Mouse (Mus musculus) neural tube, embryonic 13.5 days (tissue): ENCODE measurements around the gene Rpl10. TPM values are rescaled to one million over a fixed set of nuclear protein-coding genes. Genes with fewer than 3 reads are reported as not detected.

Experiments used
- ATAC-seq: fragments of 200-750 bp; cut with Nextera tagmentation; 2 replicates; pipeline ENCODE4 v1.8.0; 2017; ENCODE audit warnings: low read depth, mild to moderate bottlenecking, moderate TSS enrichment, moderate library complexity
- H3K27ac ChIP-seq: fragments of 300-500 bp; sonication (generic); replicated peaks from 2 replicates; pipeline ENCODE4 v1.5.1; 2015; ENCODE audit warnings: moderate library complexity, mild to moderate bottlenecking, inconsistent platforms
- H3K27me3 ChIP-seq: fragments of 300-500 bp; sonication (generic); 2 replicates; pipeline ENCODE4 v1.6.1; 2015; ENCODE audit warnings: mild to moderate bottlenecking, inconsistent platforms
- H3K36me3 ChIP-seq: fragments of 300-500 bp; sonication (generic); 2 replicates; pipeline ENCODE4 v1.6.1; 2015; ENCODE audit warnings: mild to moderate bottlenecking, inconsistent platforms
- H3K4me1 ChIP-seq: fragments of 300-500 bp; sonication (generic); replicated peaks from 2 replicates; pipeline ENCODE4 v1.6.1; 2015; ENCODE audit warnings: inconsistent platforms
- H3K4me2 ChIP-seq: fragments of 300-500 bp; sonication (generic); 2 replicates; pipeline ENCODE4 v1.6.1; 2015; ENCODE audit warnings: inconsistent platforms, mild to moderate bottlenecking, moderate library complexity
- H3K4me3 ChIP-seq: fragments of 300-500 bp; sonication (generic); 2 replicates; pipeline ENCODE4 v1.5.1; 2015; ENCODE audit warnings: mild to moderate bottlenecking, inconsistent platforms
- H3K9ac ChIP-seq: fragments of 300-500 bp; sonication (generic); 2 replicates; pipeline ENCODE4 v1.6.1; 2015; ENCODE audit warnings: moderate library complexity, mild to moderate bottlenecking, inconsistent platforms
- H3K9me3 ChIP-seq: fragments of 300-500 bp; sonication (generic); 2 replicates; pipeline ENCODE4 v1.6.1; 2016; ENCODE audit warnings: inconsistent platforms
- WGBS: fragments of 180-500 bp; shearing (Covaris S2); methylation state at CpG from one replicate; pipeline ENCODE4 v1.1.7; 2015; 5-methylcytosine and 5-hydroxymethylcytosine counted together
- polyA plus RNA-seq: library from polyadenylated mRNA; unstranded; fragments of >200 nt; fragmentation: Nextera tagmentation; extraction: Ambion mirVana; gene quantifications from 2 replicates; pipeline ENCODE4 v1.2.1, GENCODE M21; 2015

Gene Rpl10
- polyA plus RNA-seq, 1 experiment from 2014 or later, result 609 TPM

DNA sequence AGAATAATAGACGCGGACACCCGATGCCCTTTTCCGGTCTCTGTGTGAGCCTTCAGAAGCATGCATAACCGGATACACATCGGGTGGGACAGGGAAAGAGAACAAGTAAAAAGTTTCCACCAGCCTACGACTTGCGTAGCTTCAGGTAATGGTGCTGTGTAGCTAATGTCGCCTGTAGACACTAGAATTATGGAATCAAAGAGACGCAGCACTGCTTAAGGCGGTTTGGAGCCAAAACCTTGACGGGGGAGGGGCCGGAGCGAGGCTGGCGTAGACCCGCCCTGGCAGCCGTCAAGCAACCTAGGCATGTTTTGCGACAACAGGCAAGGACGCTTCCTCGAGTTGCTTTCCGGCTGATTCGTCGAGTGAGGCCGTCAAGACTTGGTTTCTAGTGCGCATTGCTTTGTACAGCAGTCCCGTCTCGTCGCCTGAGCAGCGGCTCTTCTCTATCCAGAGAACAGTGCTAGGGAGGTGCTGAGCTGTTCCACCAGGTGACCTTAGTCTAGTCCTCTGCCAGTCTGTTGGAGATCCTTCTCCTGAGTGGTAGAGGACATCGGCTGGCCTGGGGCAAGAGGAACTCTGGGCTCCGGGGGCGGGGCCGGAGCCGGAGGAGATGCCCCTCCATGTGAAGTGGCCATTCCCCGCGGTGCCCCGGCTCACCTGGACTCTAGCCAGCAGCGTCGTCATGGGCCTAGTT, 11.9 kb downstream of the Rpl10 start:
- Histone ChIP-seq H3K9me3 (no peaks in the 10 kb centered on the region), H3K4me1 (peaks cover 21% of the 10 kb centered on the region), H3K27ac (peak overlapping the region; percentile 89), H3K27me3 (no peaks in the 10 kb centered on the region), H3K4me3 (peak overlapping the region; percentile 58), H3K4me2 (peak overlapping the region; percentile 74), H3K36me3 (no peaks in the 10 kb centered on the region), H3K9ac (peak overlapping the region; percentile 83)
- 20% methylated on average over 39 of the region's 39 CpGs for WGBS
- peak; percentile 89 for ATAC-seq

DNA sequence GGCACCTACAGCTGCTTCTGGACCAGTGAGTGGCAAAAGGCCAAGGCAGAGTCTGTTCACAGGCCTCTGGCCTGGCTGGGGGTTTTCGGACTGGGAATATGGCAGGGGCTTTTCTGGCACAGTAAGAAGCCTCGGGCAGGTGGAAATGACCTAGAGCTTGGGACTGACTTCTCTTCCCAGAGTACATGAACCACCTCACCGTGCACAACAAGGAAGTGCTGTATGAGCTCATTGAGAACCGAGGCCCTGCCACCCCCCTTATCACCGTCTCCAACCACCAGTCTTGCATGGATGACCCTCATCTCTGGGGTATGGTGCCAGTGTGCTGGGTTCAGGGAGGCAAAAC, 12.5 kb downstream of the Rpl10 start:
- Histone ChIP-seq H3K27ac (peak overlapping the region; percentile 89), H3K4me1 (peaks cover 21% of the 10 kb centered on the region), H3K4me2 (peak overlapping the region; percentile 74), H3K9me3 (no peaks in the 10 kb centered on the region), H3K4me3 (peak overlapping the region; percentile 58), H3K36me3 (0 out of 2 replicates have a peak, but pooled peaks cover 2% of the 10 kb centered on the region), H3K9ac (peak overlapping the region; percentile 83), H3K27me3 (no peaks in the 10 kb centered on the region)
- no peak; the same call in none of the 2 replicates for ATAC-seq
- 55% methylated on average over 5 of the region's 5 CpGs for WGBS

DNA sequence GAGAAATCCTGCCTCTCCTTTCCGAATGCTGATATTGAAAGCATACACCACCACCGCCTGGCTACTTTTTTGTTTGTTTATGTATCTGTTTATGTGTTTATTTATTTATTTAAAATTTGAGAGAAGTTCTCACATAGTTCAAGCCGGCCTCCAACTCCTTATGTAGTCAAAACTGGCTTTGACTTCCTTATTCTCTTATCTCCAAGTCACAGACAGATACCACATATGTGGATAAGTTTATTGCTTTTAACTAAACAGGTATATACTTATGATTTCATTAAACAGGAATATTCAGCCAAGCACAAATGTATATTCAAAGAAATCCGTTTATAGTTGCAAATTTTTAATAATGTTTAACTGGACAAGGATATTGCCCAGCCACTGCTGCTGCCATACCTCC, 22.8 kb downstream of the Rpl10 start:
- Histone ChIP-seq H3K4me2 (no peak overlapping the region), H3K4me3 (no peak overlapping the region), H3K36me3 (peaks cover 15% of the 10 kb centered on the region; the same call in 1 of the 2 replicates), H3K9ac (no peak overlapping the region), H3K9me3 (no peaks in the 10 kb centered on the region), H3K4me1 (peaks cover 10% of the 10 kb centered on the region), H3K27ac (no peak overlapping the region), H3K27me3 (no peaks in the 10 kb centered on the region)
- 77% methylated on average over 4 of the region's 4 CpGs for WGBS
- ATAC-seq, result no peak

DNA sequence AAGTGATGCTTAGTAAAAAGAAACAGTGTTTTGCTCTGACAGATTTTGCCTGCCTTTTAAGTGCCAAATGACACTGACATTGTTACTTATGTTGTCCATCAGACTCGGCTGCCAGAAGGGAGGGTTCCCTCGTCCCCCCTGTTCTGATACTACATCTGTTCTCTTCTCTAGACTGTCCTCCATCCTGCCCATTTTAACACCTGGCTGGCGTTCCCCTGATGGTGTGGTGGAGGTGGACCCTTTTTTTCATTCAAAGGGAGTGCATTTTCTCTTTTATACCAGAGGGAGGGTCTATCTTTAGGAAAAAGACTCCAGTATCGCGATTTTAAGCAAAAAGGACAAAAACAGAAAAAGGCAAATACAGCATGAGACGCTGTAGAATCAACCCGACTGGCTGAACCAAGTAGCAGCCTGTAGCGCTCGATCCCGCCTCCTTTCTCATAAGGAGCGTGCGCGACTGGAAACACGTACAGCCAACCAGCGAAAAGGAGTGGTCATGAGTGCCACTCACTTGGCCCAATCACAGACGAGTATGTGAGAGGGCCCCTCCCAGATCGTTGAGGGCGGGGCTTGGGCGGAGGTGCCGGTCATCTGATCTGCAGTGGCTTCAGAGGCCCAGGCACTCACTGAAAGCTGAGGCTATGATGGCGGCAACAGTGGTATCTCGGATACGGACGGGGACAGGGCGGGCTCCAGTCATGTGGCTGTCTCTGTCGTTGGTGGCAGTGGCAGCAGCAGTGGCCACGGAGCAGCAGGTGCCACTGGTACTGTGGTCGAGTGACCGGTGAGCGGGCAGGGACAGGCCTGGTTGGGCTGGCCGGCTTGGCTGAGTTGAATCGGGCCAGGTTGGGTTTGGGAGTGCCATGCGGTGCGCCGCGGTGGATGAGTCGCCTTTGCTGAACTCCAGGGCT, 26.2 kb downstream of the Rpl10 start, which contains the start of gene Atp6ap1:
TSS of gene Atp6ap1 (plus strand) at position 560 of the 911 bp plus-strand sequence.
- H3K9me3 ChIP-seq, result no peaks in the 10 kb centered on the region
- H3K27ac ChIP-seq, result peak within 1 kb of the TSS; percentile 76
- H3K4me2 ChIP-seq, result peak within 1 kb of the TSS; percentile 70
- no peaks in the 10 kb centered on the region for H3K27me3 ChIP-seq
- peak within 1 kb of the TSS; percentile 80 for H3K9ac ChIP-seq
- peak; percentile 99 for ATAC-seq
- WGBS, result 17% methylated on average over 37 of the region's 37 CpGs
- H3K4me3 ChIP-seq, result peak within 1 kb of the TSS; percentile 63
- peaks cover 10% of the 10 kb centered on the region for H3K4me1 ChIP-seq
- peaks cover 19% of the 10 kb centered on the region for H3K36me3 ChIP-seq

DNA sequence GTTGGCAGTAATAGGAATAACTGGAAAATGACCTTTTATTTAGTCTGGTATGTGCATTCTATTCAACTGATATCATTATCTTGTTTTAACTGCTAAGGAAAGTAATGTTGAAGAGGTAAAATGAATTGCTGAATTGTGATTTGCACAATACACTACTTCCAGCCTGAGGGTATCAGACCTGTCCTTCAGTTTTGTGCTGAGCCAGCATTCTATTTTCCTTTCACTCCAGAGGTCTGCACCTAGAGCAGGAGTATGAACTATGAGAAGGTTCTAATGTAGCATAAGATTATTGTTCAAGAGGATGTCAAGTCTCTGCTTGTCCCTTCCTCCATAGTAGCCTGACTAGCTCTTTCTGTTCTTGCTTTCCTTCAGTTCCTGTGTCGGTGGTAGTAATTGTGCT, 27.7 kb downstream of the Rpl10 start:
- Histone ChIP-seq H3K36me3 (peaks cover 35% of the 10 kb centered on the region), H3K4me2 (peak overlapping the region; percentile 22; the same call in 1 of the 2 replicates), H3K4me1 (peaks cover 10% of the 10 kb centered on the region), H3K4me3 (no peak overlapping the region), H3K9me3 (no peaks in the 10 kb centered on the region), H3K27ac (no peak overlapping the region), H3K27me3 (no peaks in the 10 kb centered on the region), H3K9ac (no peak overlapping the region)
- 100% methylated on average over 1 of the region's 1 CpGs for WGBS
- no peak for ATAC-seq

DNA sequence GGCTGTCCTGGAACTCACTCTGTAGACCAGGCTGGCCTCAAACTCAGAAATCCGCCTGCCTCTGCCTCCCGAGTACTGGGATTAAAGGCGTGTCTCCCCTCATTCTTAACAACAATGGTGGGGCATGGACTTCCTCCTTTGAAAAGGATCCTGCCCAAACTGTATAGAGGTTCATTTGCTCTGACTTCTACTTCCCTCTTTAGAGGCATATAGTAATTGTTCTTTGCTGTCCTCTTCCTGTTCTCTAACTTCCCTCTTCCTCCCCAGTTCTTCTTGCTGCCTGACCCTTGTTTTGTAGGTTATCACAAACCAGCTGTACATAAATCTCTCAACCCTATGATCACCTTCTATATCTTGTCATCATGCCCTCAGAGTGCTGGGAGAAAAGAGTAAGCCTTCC, 29.1 kb downstream of the Rpl10 start:
- H3K27ac ChIP-seq, result no peak overlapping the region
- H3K4me3 ChIP-seq, result no peak overlapping the region
- H3K4me1 ChIP-seq, result peaks cover 16% of the 10 kb centered on the region
- H3K27me3 ChIP-seq, result no peaks in the 10 kb centered on the region
- no peaks in the 10 kb centered on the region for H3K9me3 ChIP-seq
- 89% methylated on average over 3 of the region's 3 CpGs for WGBS
- no peak overlapping the region for H3K9ac ChIP-seq
- no peak overlapping the region for H3K4me2 ChIP-seq
- peaks cover 41% of the 10 kb centered on the region for H3K36me3 ChIP-seq
- no peak for ATAC-seq

DNA sequence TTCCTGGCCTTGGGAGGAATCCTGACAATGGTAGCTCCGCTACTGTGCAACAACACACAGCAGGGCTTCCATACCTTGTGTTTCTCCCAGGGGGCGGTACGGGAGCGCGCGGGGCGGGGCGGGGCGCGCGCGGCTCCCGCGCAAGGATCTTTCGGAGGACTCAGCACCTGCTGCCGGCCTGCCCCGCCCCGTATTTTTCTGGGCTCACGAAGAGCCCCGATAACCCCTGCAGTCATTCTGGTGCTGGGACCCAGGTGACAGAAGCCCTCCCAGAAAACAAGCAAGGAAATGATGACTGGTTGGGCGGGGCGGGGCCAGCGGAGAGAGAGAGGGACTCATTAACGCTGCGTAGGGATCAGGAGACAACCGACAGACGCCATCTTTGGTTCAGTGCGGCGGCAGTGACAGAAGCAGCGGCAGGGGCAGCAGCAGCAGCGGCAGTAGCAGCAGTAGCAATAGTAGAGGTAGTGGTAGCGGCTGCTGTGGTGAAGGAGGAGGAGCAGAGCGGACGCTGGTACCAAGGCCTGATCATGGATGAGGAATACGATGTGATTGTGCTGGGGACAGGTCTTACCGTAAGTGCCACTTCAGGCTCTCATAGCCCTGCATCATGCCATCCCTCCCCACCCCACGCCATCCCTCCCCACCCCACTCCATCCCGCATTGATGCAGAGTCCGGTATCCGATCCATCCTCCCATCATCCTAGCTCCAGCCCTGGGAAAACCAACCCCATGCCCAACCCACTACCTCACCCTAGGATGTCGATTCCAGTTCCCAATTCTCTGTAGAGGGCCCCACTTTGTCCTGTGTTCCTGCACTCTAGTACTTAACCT, 34.5 kb downstream of the Rpl10 start, which contains the start of gene Gdi1:
TSS of gene Gdi1 (plus strand) at position 132 of the 834 bp plus-strand sequence.
- peak; percentile 81 for ATAC-seq
- Histone ChIP-seq H3K4me3 (peak within 1 kb of the TSS; percentile 61), H3K27ac (peak within 1 kb of the TSS; percentile 96), H3K36me3 (peaks cover 73% of the 10 kb centered on the region), H3K9ac (peak within 1 kb of the TSS; percentile 87), H3K4me1 (peaks cover 25% of the 10 kb centered on the region), H3K4me2 (peak within 1 kb of the TSS; percentile 75), H3K9me3 (no peaks in the 10 kb centered on the region), H3K27me3 (no peaks in the 10 kb centered on the region)
- WGBS, result 23% methylated on average over 39 of the region's 41 CpGs

DNA sequence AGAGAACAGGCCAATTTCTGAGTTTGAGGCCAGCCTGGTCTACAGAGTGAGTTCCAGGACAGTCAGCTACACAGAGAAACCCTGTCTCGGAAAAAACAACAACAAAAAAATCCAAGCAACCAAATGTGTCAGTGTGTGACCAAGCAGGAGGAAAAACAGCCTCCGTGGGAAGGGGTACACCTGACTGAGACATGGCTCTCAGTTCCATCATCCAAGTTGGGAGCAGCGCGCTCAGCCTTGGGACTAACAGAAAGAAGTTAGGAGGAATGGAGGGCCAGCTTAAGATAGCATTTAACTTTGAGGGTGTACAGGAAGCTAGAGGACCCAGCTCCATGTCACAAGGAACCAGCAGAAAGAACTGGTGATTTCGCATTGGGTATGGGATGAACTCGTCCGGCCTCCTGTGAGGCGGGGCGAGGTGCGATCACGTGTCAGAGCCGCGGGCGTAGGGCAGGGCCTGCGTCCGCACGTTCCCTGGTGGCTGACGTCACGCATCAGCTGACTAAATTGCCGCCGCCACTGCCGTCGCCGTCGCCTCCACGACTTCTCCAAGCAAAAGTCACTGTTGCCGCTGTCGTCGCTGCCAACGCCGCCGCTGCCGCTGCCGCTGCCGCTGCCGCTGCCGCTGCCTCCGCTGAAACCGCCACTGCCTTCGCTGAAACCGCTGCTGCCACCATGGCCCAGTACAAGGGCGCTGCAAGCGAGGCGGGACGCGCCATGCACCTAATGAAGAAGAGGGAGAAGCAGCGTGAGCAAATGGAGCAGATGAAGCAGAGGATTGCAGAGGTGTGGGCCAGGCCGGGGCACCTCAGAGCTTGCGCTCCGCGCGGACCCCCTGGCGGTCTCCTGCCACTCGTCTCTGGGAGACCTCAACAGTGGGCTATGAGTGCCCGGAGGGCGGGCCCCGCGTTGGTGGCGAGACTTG, 42.2 kb downstream of the Rpl10 start, which contains the start of gene Fam50a:
TSS of gene Fam50a (plus strand) at position 494 of the 925 bp plus-strand sequence.
- Histone ChIP-seq H3K9me3 (no peaks in the 10 kb centered on the region), H3K27me3 (no peaks in the 10 kb centered on the region), H3K4me3 (peak within 1 kb of the TSS; percentile 57), H3K4me2 (peak within 1 kb of the TSS; percentile 66), H3K4me1 (peaks cover 19% of the 10 kb centered on the region), H3K36me3 (peaks cover 35% of the 10 kb centered on the region), H3K27ac (peak within 1 kb of the TSS; percentile 90), H3K9ac (peak within 1 kb of the TSS; percentile 78)
- WGBS, result 22% methylated on average over 59 of the region's 59 CpGs
- peak; percentile 96 for ATAC-seq
